Mouse (Mus musculus) embryonic facial prominence, embryonic 14.5 days (tissue): ENCODE measurements around the gene Ccdc91. TPM values are rescaled to one million over a fixed set of nuclear protein-coding genes. Genes with fewer than 3 reads are reported as not detected.

Source experiments
- ATAC-seq: fragments of 200-750 bp; cut with Nextera tagmentation; 2 replicates; pipeline ENCODE4 v1.8.0; 2017; ENCODE audit warnings: low read depth, moderate number of reproducible peaks, moderate TSS enrichment
- DNase-seq: peaks from one replicate; pipeline ENCODE4 v3.0.0-alpha.2; 2015; ENCODE audit warnings: low spot score
- H3K27ac ChIP-seq: fragments of 300-500 bp; sonication (generic); replicated peaks from 2 replicates; pipeline ENCODE4 v1.5.1; 2014; ENCODE audit warnings: low read depth, mild to moderate bottlenecking, low read length, moderate library complexity
- H3K27me3 ChIP-seq: fragments of 300-500 bp; sonication (generic); replicated peaks from 2 replicates; pipeline ENCODE4 v1.6.1; 2014; ENCODE audit warnings: low read length; ENCODE audit not compliant: control insufficient read depth, insufficient read depth
- H3K36me3 ChIP-seq: fragments of 300-500 bp; sonication (generic); 2 replicates; pipeline ENCODE4 v1.6.1; 2014; ENCODE audit warnings: low read length, mixed read lengths; ENCODE audit not compliant: control insufficient read depth, insufficient read depth
- H3K4me1 ChIP-seq: fragments of 300-500 bp; sonication (generic); 2 replicates; pipeline ENCODE4 v1.6.1; 2014; ENCODE audit warnings: antibody characterized with exemption, low read length; ENCODE audit not compliant: control insufficient read depth, insufficient read depth
- H3K4me2 ChIP-seq: fragments of 300-500 bp; sonication (generic); 2 replicates; pipeline ENCODE4 v1.6.1; 2014; ENCODE audit warnings: low read depth, mild to moderate bottlenecking, low read length, moderate library complexity, mixed read lengths
- H3K4me3 ChIP-seq: fragments of 300-500 bp; sonication (generic); 2 replicates; pipeline ENCODE4 v1.5.1; 2014; ENCODE audit warnings: low read depth, mild to moderate bottlenecking, low read length
- H3K9ac ChIP-seq: fragments of 300-500 bp; sonication (generic); 2 replicates; pipeline ENCODE4 v1.6.1; 2014; ENCODE audit warnings: low read depth, mild to moderate bottlenecking, low read length, moderate library complexity, mixed read lengths
- H3K9me3 ChIP-seq: fragments of 300-500 bp; sonication (generic); 2 replicates; pipeline ENCODE4 v1.6.1; 2016; ENCODE audit warnings: low read length; ENCODE audit not compliant: control insufficient read depth
- WGBS: fragments of 180-500 bp; shearing (Covaris S2); extraction: QIAGEN DNeasy Blood & Tissue Kit; methylation state at CpG from one replicate; pipeline ENCODE4 v1.1.7; 2014; 5-methylcytosine and 5-hydroxymethylcytosine counted together
- polyA plus RNA-seq: library from polyadenylated mRNA; unstranded; fragments of >200 nt; fragmentation: Nextera tagmentation; extraction: Ambion mirVana; gene quantifications from 2 replicates; pipeline ENCODE4 v1.2.1, GENCODE M21; 2014

Gene Ccdc91
- polyA plus RNA-seq, 1 experiment from 2014 or later, result 24.9 TPM

GRCm38 (mm10) chr6:147575183-147575784 is 99.7 kb downstream of the Ccdc91 start:
- Histone ChIP-seq H3K4me3 (no peak overlapping the region), H3K27me3 (no peaks in the 10 kb centered on the region), H3K9ac (no peak overlapping the region), H3K36me3 (no peaks in the 10 kb centered on the region), H3K4me2 (peak overlapping the region; percentile 24; the same call in 1 of the 2 replicates), H3K27ac (peak overlapping the region; percentile 80), H3K4me1 (peaks cover 11% of the 10 kb centered on the region), H3K9me3 (no peaks in the 10 kb centered on the region)
- 41% methylated on average over 11 of the region's 11 CpGs for WGBS
- DNase-seq (no peak), ATAC-seq (no peak)

- no peaks in the 10 kb centered on the region for H3K27me3 ChIP-seq
- 53% methylated on average over 3 of the region's 3 CpGs for WGBS
- H3K4me3 ChIP-seq, result no peak overlapping the region
- no peak overlapping the region for H3K27ac ChIP-seq
- DNase-seq, result no peak
- H3K4me1 ChIP-seq, result peaks cover 4% of the 10 kb centered on the region
- H3K9me3 ChIP-seq, result no peaks in the 10 kb centered on the region
- H3K4me2 ChIP-seq, result no peak overlapping the region
- H3K9ac ChIP-seq, result no peak overlapping the region
- no peaks in the 10 kb centered on the region for H3K36me3 ChIP-seq
- ATAC-seq, result no peak
Measured at GRCm38 (mm10) chr6:147587675-147588074, 112.0 kb downstream of the Ccdc91 start.

DNA sequence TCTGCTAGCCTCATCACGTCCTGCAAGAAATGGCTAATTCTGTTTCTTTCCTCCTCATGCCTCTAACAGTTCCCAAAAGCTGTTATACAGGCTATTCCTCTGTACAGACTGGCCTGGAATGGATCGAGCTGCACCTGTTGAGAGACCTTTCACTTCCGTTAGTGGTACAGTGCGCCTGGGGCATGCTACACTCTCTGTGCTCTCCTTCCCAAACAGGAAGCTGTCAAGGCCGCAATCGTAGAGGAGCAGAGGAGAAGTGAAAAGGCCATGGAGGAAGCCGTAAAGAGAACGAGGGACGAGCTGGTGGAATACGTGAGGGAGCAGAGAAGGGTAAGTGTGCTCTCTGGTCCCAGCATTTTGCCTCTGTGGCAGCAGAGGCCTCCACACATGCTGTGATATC is 131.0 kb downstream of the Ccdc91 start:
- no peak overlapping the region for H3K27ac ChIP-seq
- no peaks in the 10 kb centered on the region for H3K9me3 ChIP-seq
- no peak overlapping the region for H3K4me3 ChIP-seq
- DNase-seq (no peak), ATAC-seq (no peak)
- no peaks in the 10 kb centered on the region for H3K36me3 ChIP-seq
- no peaks in the 10 kb centered on the region for H3K27me3 ChIP-seq
- H3K4me2 ChIP-seq, result no peak overlapping the region
- H3K9ac ChIP-seq, result no peak overlapping the region
- H3K4me1 ChIP-seq, result no peaks in the 10 kb centered on the region
- 72% methylated on average over 10 of the region's 10 CpGs for WGBS

DNA sequence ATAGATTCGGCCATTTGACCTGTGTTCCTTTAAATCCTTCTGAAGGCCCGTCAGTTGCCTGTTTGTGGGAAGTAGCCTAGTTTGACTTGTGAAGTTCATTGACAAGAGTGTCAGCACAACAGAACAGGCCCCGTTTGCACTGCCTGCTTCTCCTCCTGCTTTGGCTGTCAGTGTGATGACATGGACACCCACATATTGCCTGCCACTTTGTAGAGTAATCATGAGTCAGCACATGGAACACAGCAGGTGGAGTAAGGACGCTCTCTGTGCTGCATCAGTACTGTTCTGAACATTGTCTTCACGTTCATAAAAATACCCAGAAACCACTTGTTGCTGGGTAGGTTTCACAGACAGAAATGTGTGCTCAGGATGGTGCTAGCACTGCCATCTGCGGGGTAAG is 132.0 kb downstream of the Ccdc91 start:
- Histone ChIP-seq H3K9ac (no peak overlapping the region), H3K4me2 (no peak overlapping the region), H3K9me3 (no peaks in the 10 kb centered on the region), H3K4me1 (no peaks in the 10 kb centered on the region), H3K4me3 (no peak overlapping the region), H3K27ac (no peak overlapping the region), H3K27me3 (no peaks in the 10 kb centered on the region), H3K36me3 (no peaks in the 10 kb centered on the region)
- WGBS, result 69% methylated on average over 6 of the region's 6 CpGs
- ATAC-seq, result no peak
- DNase-seq, result no peak

DNA sequence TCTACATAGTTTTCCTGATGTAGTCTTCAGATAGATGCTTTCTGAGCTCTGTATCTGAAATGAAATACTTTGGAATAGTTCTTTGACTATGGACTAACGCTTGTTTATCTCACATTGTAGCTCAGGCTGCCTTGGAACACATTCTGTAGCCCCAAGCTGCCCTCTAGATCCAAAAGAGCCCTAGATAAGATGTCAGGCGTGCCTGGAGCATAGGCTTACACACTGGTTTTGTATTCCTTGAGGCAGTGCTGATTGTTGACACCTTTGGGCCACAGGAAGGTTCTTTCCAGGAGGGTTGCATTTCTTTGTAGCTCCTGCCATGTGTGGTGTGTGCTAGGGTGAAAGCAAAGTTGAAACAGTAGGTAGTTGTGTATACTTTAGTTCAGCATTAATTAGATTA is 139.7 kb downstream of the Ccdc91 start:
- no peak overlapping the region for H3K9ac ChIP-seq
- H3K4me3 ChIP-seq, result no peak overlapping the region
- H3K4me2 ChIP-seq, result no peak overlapping the region
- DNase-seq (no peak), ATAC-seq (no peak)
- no peaks in the 10 kb centered on the region for H3K4me1 ChIP-seq
- no peaks in the 10 kb centered on the region for H3K9me3 ChIP-seq
- no peaks in the 10 kb centered on the region for H3K27me3 ChIP-seq
- H3K27ac ChIP-seq, result no peak overlapping the region
- no peaks in the 10 kb centered on the region for H3K36me3 ChIP-seq
- WGBS, result 70% methylated on average over 2 of the region's 2 CpGs

DNA sequence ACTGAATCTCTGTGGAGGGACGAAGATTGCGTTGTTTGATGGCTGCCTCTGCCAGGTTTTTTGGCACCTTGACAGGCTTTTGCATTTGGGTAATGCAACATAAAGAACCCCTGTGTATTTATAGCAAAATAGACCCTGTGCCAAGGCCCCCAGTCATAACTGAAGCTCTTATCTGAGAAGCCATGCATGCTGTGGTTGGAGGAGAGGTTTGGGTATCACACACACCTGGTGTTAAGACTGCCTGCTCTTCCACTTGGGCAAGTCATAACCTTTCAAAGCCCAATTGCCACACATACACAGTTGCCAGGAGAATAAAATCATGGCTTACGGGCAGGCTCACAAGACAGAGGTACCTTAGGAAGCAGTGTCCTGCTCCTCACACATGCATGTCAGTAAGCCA is 147.5 kb downstream of the Ccdc91 start:
- H3K4me3 ChIP-seq, result no peak overlapping the region
- DNase-seq (peak; percentile 40), ATAC-seq (no peak)
- WGBS, result 73% methylated on average over 3 of the region's 3 CpGs
- no peaks in the 10 kb centered on the region for H3K9me3 ChIP-seq
- H3K4me2 ChIP-seq, result no peak overlapping the region
- H3K4me1 ChIP-seq, result no peaks in the 10 kb centered on the region
- no peaks in the 10 kb centered on the region for H3K36me3 ChIP-seq
- H3K9ac ChIP-seq, result no peak overlapping the region
- no peaks in the 10 kb centered on the region for H3K27me3 ChIP-seq
- no peak overlapping the region for H3K27ac ChIP-seq

GRCm38 (mm10) chr6:147636464-147636863 is 160.8 kb downstream of the Ccdc91 start:
- Histone ChIP-seq H3K4me1 (no peaks in the 10 kb centered on the region), H3K9me3 (no peaks in the 10 kb centered on the region), H3K4me2 (no peak overlapping the region), H3K27me3 (no peaks in the 10 kb centered on the region), H3K27ac (no peak overlapping the region), H3K36me3 (no peaks in the 10 kb centered on the region; the same call in 1 of the 2 replicates), H3K9ac (no peak overlapping the region), H3K4me3 (no peak overlapping the region)
- no peak for ATAC-seq
- WGBS, result 71% methylated on average over 5 of the region's 5 CpGs
- DNase-seq, result no peak

DNA sequence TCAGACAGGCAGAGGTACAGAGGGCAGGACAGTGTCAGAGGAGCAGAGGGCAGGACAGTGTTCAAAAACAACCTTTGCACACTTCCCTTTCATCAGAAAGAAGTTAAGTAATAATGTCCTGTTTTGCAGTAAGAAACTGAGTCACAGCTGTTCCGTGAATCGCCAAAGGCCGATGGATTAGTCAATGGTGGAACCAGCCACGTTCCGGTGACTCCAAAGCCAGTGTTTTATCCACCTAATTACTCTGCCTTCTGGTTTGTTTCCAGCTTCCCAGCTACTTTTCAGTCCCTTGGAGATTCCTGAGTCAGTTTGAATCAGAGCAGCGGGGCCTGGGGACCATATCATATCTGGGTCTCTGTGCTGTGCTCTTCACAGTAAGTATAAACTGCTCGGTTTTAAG is 168.2 kb downstream of the Ccdc91 start:
- Histone ChIP-seq H3K4me3 (no peak overlapping the region), H3K9ac (no peak overlapping the region), H3K27me3 (no peaks in the 10 kb centered on the region), H3K9me3 (no peaks in the 10 kb centered on the region), H3K4me2 (no peak overlapping the region), H3K36me3 (no peaks in the 10 kb centered on the region), H3K27ac (no peak overlapping the region), H3K4me1 (no peaks in the 10 kb centered on the region)
- ATAC-seq (no peak), DNase-seq (no peak)
- WGBS, result 74% methylated on average over 7 of the region's 7 CpGs

DNA sequence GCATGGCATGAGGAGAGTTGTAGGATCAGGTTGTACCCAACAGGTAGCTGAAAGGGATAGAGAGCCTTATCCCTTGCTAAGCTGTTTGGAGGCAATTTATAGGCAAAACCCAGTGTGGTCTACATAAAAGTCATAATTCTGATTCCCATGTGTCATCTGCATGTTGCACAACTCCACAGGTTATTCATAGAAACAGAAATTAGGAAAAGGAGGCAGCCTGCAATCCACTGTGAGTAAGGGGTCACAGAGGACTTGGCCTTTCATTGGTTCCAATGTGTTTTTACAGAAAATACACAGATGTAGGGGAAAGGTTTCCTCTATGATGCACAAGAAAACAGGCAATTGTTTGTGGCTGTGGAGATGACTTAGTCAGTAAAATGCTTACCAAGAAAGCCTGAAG is 168.8 kb downstream of the Ccdc91 start:
- Histone ChIP-seq H3K9ac (no peak overlapping the region), H3K9me3 (no peaks in the 10 kb centered on the region), H3K4me3 (no peak overlapping the region), H3K36me3 (no peaks in the 10 kb centered on the region), H3K27ac (no peak overlapping the region), H3K4me2 (no peak overlapping the region), H3K4me1 (no peaks in the 10 kb centered on the region), H3K27me3 (no peaks in the 10 kb centered on the region)
- ATAC-seq, result no peak
- no peak for DNase-seq
